Mouse (Mus musculus) layer of hippocampus, postnatal 14 days (tissue): ENCODE data around the gene Pik3cd. TPM values are rescaled to one million over a fixed set of nuclear protein-coding genes. Genes with fewer than 3 reads are reported as not detected.
A peak's percentile ranks its signal among the peaks of the same experiment; 100 is the strongest.
"Not testable (repeated sequence)": the region's sequence is repeated elsewhere in the genome, so short reads cannot be mapped to it uniquely, and the experiment has no call there.

Experiments
- DNase-seq, 2 experiments: peaks; one replicate each; pipeline ENCODE4 v3.0.0; 2021 to 2022; ENCODE audit warnings: low spot score in 2 of 2, mixed read lengths in 1 of 2
- total RNA-seq, 2 experiments: library from RNA; stranded (reverse); gene quantifications; 2 replicates each; pipeline ENCODE4 v1.2.3; 2021

Pik3cd gene
- total RNA-seq, 2 experiments from 2014 or later = 25.2 to 27.7 TPM

- no peak for DNase-seq
Observed at GRCm38 (mm10) chr4:149654232-149654631, 48.1 kb downstream of the Pik3cd start.

- DNase-seq = peak; percentile 68
Observed at GRCm38 (mm10) chr4:149650493-149651193, 51.7 kb downstream of the Pik3cd start.

GRCm38 (mm10) chr4:149648031-149648805, 54.2 kb downstream of the Pik3cd start:
- DNase-seq = peak in 1 of 2 experiments; percentile 61

GRCm38 (mm10) chr4:149645761-149646160, 56.6 kb downstream of the Pik3cd start:
- DNase-seq = no peak

- DNase-seq = no peak
Observed at GRCm38 (mm10) chr4:149641956-149642355, 60.4 kb downstream of the Pik3cd start.

- no peak for DNase-seq
Observed at GRCm38 (mm10) chr4:149641400-149641799, 61.0 kb downstream of the Pik3cd start.

- no peak for DNase-seq
Observed at GRCm38 (mm10) chr4:149640831-149641230, 61.5 kb downstream of the Pik3cd start.

GRCm38 (mm10) chr4:149637942-149638341, 64.4 kb downstream of the Pik3cd start:
- DNase-seq = peak in 1 of 2 experiments; percentile 31

GRCm38 (mm10) chr4:149635915-149636415, 66.4 kb downstream of the Pik3cd start:
- no peak for DNase-seq

- no peak for DNase-seq
Observed at GRCm38 (mm10) chr4:149634966-149635365, 67.4 kb downstream of the Pik3cd start.

- no peak for DNase-seq
Observed at GRCm38 (mm10) chr4:149634157-149634556, 68.2 kb downstream of the Pik3cd start.

GRCm38 (mm10) chr4:149632670-149633307, 69.6 kb downstream of the Pik3cd start:
- no peak for DNase-seq

- no peak for DNase-seq
Observed at GRCm38 (mm10) chr4:149628810-149629209, 73.6 kb downstream of the Pik3cd start.

- DNase-seq = peak in 1 of 2 experiments; percentile 52
Observed at GRCm38 (mm10) chr4:149628372-149628771, 74.0 kb downstream of the Pik3cd start.

- no peak for DNase-seq
Observed at GRCm38 (mm10) chr4:149626809-149627208, 75.6 kb downstream of the Pik3cd start.

GRCm38 (mm10) chr4:149623711-149624110, 78.7 kb downstream of the Pik3cd start:
- DNase-seq = no peak

- DNase-seq = no peak
Observed at GRCm38 (mm10) chr4:149621286-149621685, 81.1 kb downstream of the Pik3cd start.

- no peak for DNase-seq
Observed at GRCm38 (mm10) chr4:149619988-149620387, 82.4 kb downstream of the Pik3cd start.

- not testable (repeated sequence) for DNase-seq
Observed at GRCm38 (mm10) chr4:149616999-149617398, 85.4 kb downstream of the Pik3cd start.

- no peak for DNase-seq
Observed at GRCm38 (mm10) chr4:149614869-149615268, 87.5 kb downstream of the Pik3cd start.

- not testable (repeated sequence) for DNase-seq
Observed at GRCm38 (mm10) chr4:149613497-149613896, 88.9 kb downstream of the Pik3cd start.
